Mouse (Mus musculus): ENCODE measurements around the gene Agbl1.

DNA sequence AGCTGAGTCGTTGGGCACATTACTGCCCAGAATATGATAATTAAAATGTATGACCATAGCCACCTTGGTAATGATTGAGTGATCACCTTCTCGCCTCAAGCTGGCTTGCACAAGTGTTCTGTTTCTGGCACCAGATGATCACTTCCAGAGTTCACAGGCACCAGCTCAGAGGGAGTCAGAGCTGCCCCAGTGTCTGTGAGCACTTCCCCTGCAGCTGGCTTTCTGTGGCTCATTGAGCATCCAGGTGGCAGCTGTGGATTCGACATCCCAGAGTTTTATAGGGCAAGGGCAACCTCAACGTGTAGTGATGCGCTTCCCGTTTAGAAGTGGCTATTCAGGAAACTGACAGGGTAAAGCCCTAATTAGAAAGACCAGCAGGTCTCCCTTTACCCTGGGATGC is 244.5 kb downstream of the Agbl1 start:
- TF ChIP-seq CTCF (IDR thresholded peaks at IDR 0.05) (no peak), POLR2A (IDR thresholded peaks at IDR 0.05; ENCODE audit: insufficient read depth, low read depth, low read length) (no peak)
